Mouse (Mus musculus): ENCODE measurements around the gene Stard10.

DNA sequence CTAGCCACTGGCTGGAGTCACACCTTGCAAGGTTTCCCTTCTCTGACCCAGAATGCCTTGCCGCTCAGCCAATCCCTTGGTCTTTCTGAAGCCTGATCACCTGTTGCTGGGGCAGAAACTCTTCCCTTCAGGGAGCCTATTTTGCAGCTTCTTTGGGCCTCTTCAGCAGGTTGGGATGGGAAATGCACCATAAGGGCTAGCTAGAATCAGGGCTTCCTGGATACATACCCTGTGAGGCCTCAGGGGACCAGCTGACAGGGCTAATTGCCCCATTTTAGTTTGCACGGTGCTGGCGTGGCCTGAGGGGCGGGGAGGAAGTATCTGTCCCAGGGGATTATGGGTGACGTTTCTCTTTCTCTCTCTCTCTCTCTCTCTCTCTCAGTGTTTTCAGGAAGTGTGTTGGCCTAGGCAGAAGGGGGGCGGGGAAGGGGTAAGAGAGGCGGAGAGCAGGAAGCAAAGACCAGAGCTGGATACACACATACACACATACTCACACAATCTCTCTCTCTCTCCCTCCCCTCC lies 60.9 kb downstream of the Stard10 start:
- no peak for TF ChIP-seq FLI1 (IDR thresholded peaks at IDR 0.05; ENCODE audit: low read length)
- no peak for TF ChIP-seq GATA1 (IDR thresholded peaks at IDR 0.05; ENCODE audit: borderline replicate concordance, low read length)

All from megakaryocyte, embryonic 14.5 days (primary cell).